Mouse (Mus musculus) gastrocnemius, adult 8-10 months (tissue): Measurements from ENCODE around the gene Dnah8. TPM values are rescaled to one million over a fixed set of nuclear protein-coding genes. Genes with fewer than 3 reads are reported as not detected.

Source experiments
- DNase-seq, 2 experiments: peaks; one replicate each; pipeline ENCODE4 v3.0.0; 2022; ENCODE audit warnings: low spot score in 2 of 2
- total RNA-seq, 4 experiments: library from RNA; stranded (reverse); gene quantifications; 2 replicates each; pipeline ENCODE4 v1.2.4; 2022

Dnah8 gene
- total RNA-seq, 4 experiments from 2014 or later = 0.18 to 0.24 TPM; not detected in 2

GRCm38 (mm10) chr17:30749391-30749790 lies 125.2 kb downstream of the Dnah8 start:
- DNase-seq = no peak

- DNase-seq = no peak
Observed at GRCm38 (mm10) chr17:30750269-30750668, 126.1 kb downstream of the Dnah8 start.

- DNase-seq = no peak
Observed at GRCm38 (mm10) chr17:30752370-30752818, 128.2 kb downstream of the Dnah8 start.

GRCm38 (mm10) chr17:30753201-30753600 lies 129.0 kb downstream of the Dnah8 start:
- no peak for DNase-seq

GRCm38 (mm10) chr17:30756771-30757170 lies 132.6 kb downstream of the Dnah8 start:
- no peak for DNase-seq

GRCm38 (mm10) chr17:30760307-30760706 lies 136.2 kb downstream of the Dnah8 start:
- DNase-seq = no peak

GRCm38 (mm10) chr17:30764276-30764675 lies 140.1 kb downstream of the Dnah8 start:
- no peak for DNase-seq

- DNase-seq = no peak
Observed at GRCm38 (mm10) chr17:30774416-30774815, 150.3 kb downstream of the Dnah8 start.

GRCm38 (mm10) chr17:30775096-30775495 lies 150.9 kb downstream of the Dnah8 start:
- DNase-seq = no peak

GRCm38 (mm10) chr17:30781046-30781445 lies 156.9 kb downstream of the Dnah8 start:
- DNase-seq = no peak

- no peak for DNase-seq
Observed at GRCm38 (mm10) chr17:30782286-30782685, 158.1 kb downstream of the Dnah8 start.

GRCm38 (mm10) chr17:30788361-30788760 lies 164.2 kb downstream of the Dnah8 start:
- no peak for DNase-seq

- DNase-seq = no peak
Observed at GRCm38 (mm10) chr17:30790816-30791215, 166.7 kb downstream of the Dnah8 start.

GRCm38 (mm10) chr17:30792396-30792795 lies 168.2 kb downstream of the Dnah8 start:
- DNase-seq = no peak

GRCm38 (mm10) chr17:30796616-30797015 lies 172.5 kb downstream of the Dnah8 start:
- no peak for DNase-seq

GRCm38 (mm10) chr17:30800261-30800985 lies 176.3 kb downstream of the Dnah8 start:
- no peak for DNase-seq

GRCm38 (mm10) chr17:30803668-30804067 lies 179.5 kb downstream of the Dnah8 start:
- DNase-seq = no peak

- DNase-seq = no peak
Observed at GRCm38 (mm10) chr17:30804955-30805354, 180.8 kb downstream of the Dnah8 start.

- DNase-seq = no peak
Observed at GRCm38 (mm10) chr17:30805511-30806059, 181.4 kb downstream of the Dnah8 start.

- no peak for DNase-seq
Observed at GRCm38 (mm10) chr17:30808866-30809660, 184.9 kb downstream of the Dnah8 start.

GRCm38 (mm10) chr17:30809926-30810660 lies 185.9 kb downstream of the Dnah8 start:
- DNase-seq = no peak

- DNase-seq = no peak
Observed at GRCm38 (mm10) chr17:30818543-30818942, 194.4 kb downstream of the Dnah8 start.
